Mouse (Mus musculus) cerebellum, adult 2 months (tissue): ENCODE data around the gene Itpr1. TPM values are rescaled to one million over a fixed set of nuclear protein-coding genes. Genes with fewer than 3 reads are reported as not detected.

Source experiments
- DNase-seq, 2 experiments: peaks; one replicate each; pipeline ENCODE4 v3.0.0; 2021
- H3K27ac ChIP-seq: fragments of 200-500 bp; 2 replicates; pipeline ENCODE4 v1.5.1; 2012; ENCODE audit warnings: low read length, control low read depth, inconsistent platforms; ENCODE audit not compliant: insufficient read depth
- H3K27me3 ChIP-seq: fragments of 200-500 bp; 2 replicates; pipeline ENCODE4 v1.6.1; 2012; ENCODE audit warnings: inconsistent platforms, mild to moderate bottlenecking, low read length, moderate library complexity; ENCODE audit not compliant: control insufficient read depth, insufficient read depth
- H3K4me1 ChIP-seq: fragments of 200-500 bp; 2 replicates; pipeline ENCODE4 v1.6.1; 2011; ENCODE audit warnings: low read length; ENCODE audit not compliant: control insufficient read depth, insufficient read depth
- H3K4me3 ChIP-seq: fragments of 200-500 bp; replicated peaks from 2 replicates; pipeline ENCODE3; 2011; ENCODE audit warnings: mild to moderate bottlenecking, low read depth, low read length, control low read depth; ENCODE audit not compliant: insufficient read depth
- CTCF ChIP-seq: fragments of 200-500 bp; IDR thresholded peaks from 2 replicates; pipeline ENCODE4 v1.5.1; 2011; ENCODE audit warnings: low read depth, mild to moderate bottlenecking, control low read depth, low read length, moderate library complexity, borderline replicate concordance; ENCODE audit not compliant: insufficient read depth
- POLR2A ChIP-seq: fragments of 200-500 bp; IDR thresholded peaks from 2 replicates; pipeline ENCODE4 v1.6.1; 2011; ENCODE audit warnings: low read length, control low read depth, borderline replicate concordance; ENCODE audit not compliant: insufficient read depth
- WGBS: fragments of 180-500 bp; shearing (Covaris S2); methylation state at CpG from one replicate; pipeline ENCODE4 v1.1.7; 2018; 5-methylcytosine and 5-hydroxymethylcytosine counted together
- polyA plus RNA-seq: library from polyadenylated mRNA; depleted of rRNA; stranded (reverse); fragments of >200 nt; gene quantifications from 2 replicates; pipeline ENCODE4 v1.2.3, GENCODE M21; 2012

The Itpr1 gene
- polyA plus RNA-seq, 1 experiment: 529 TPM

DNA sequence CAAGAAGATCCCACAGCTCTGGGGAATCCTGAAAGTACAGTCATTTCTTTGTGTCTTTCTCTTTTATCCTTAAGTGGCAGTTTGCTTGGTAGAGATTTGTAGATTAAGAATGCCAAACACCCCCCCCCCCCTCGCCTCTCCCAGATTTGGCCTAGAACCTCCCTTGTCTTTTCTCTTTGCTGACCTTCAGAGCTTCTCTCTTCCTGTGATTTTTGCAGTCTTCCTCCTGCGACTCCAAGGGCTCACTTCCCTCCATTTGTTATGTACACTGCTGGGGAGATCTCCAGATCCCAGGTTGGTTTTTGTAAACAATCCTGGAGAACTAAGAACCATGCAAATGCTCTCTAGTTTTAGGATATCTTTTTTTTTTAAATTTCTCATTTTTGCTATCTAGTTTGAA, 45.7 kb downstream of the Itpr1 start:
- 70% methylated on average over 2 of the region's 2 CpGs for WGBS

DNA sequence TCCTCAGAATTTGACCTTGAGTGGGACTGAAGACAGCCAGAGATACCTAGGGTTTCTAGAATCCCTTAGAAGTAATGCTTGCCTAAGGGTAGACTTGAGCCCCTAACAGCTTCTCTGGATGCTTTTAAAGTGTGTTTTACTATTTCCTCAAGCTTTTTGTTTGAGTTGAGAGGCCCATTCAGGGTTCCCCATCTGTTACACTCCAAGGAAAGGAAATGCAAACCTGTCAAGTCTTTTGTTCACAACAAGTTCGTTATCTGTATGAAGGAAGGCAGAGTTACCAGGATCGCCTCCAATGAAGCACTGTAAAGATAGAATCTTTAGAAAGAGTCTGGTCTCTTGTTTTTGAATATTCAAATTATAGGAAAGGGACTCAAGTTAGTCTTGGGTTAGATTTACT, 46.8 kb downstream of the Itpr1 start:
- TF ChIP-seq CTCF (no peak), POLR2A (no peak)
- no peaks in the 10 kb centered on the region for H3K27me3 ChIP-seq
- WGBS: 64% methylated on average over 2 of the region's 2 CpGs

More for the DNA sequence above, 45.7 kb downstream of the Itpr1 start:
- Histone ChIP-seq H3K27me3 (no peaks in the 10 kb centered on the region), H3K27ac (no peak overlapping the region), H3K4me3 (no peak overlapping the region), H3K4me1 (no peaks in the 10 kb centered on the region)
- DNase-seq: no peak
- no peak for TF ChIP-seq CTCF
- TF ChIP-seq POLR2A: no peak

DNA sequence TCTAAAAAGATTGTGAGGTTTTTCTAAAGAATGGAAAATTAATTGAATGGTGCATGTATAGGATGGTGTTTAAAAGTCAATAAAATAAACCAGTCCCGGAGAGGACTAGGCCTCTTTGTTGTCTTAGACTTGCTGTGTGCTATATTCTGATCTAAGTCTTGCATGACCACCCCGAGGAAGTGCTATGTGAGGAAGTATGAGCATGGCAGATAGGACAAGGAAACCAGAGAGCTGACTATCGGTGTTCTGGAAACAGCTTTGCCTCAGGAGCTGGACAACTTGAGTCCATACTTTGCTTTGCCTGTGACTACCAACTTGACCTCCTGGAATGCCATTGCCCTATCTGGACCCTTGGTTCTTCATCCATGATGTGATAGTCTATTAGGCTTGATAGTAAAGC, 48.6 kb downstream of the Itpr1 start:
- Histone ChIP-seq H3K27ac (no peak overlapping the region), H3K4me1 (no peaks in the 10 kb centered on the region), H3K27me3 (no peaks in the 10 kb centered on the region), H3K4me3 (no peak overlapping the region)
- no peak for TF ChIP-seq CTCF
- no peak for TF ChIP-seq POLR2A
- no peak for DNase-seq
- WGBS: 95% methylated on average over 3 of the region's 3 CpGs

More for the DNA sequence above, 46.8 kb downstream of the Itpr1 start:
- Histone ChIP-seq H3K4me3 (no peak overlapping the region), H3K27ac (no peak overlapping the region), H3K4me1 (no peaks in the 10 kb centered on the region)
- DNase-seq: no peak

DNA sequence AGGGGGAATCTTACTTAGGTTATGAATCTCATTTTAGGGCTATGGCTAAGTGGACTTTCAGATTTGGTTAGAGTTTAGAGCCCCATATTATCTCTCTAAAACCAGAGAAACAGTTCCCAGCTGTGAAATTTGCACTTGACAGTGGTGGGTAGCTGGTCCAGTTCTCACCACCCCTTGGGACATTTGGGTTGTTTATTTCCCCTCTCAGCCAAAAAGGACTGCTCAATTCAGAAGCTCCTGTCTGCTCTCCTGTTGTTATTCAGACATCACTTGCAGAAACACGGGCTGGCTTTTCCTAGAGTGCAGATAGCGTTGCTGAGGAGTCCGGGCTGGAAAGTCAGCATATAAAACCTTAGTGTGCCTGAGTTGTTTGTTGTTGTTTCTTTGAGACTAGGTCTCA, 51.3 kb downstream of the Itpr1 start:
- Histone ChIP-seq H3K27me3 (no peaks in the 10 kb centered on the region), H3K4me3 (no peak overlapping the region), H3K4me1 (no peaks in the 10 kb centered on the region), H3K27ac (no peak overlapping the region)
- no peak for DNase-seq
- 62% methylated on average over 3 of the region's 3 CpGs for WGBS
- TF ChIP-seq CTCF (no peak), POLR2A (no peak)

DNA sequence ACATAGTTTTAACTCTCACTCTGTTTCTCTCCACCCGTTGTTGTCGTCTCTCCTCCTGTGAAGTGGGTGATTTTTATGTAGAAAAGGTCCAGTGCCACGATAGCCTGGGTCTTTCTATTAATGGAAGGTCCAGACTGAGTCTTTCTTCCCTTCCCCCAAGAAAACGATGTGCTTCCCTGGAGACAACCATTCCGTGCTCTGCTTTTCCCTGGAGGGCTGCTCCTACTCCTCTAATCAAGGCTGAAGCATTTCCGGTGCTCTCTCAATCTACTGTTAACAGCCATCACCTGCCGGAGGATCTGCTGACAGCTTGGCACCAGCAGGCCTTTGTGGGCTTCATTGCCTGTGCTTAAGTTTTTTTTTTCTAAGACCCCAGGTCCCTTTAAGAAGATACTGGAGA, 60.6 kb downstream of the Itpr1 start:
- 78% methylated on average over 7 of the region's 7 CpGs for WGBS
- H3K4me3 ChIP-seq: no peak overlapping the region
- H3K4me1 ChIP-seq: peaks cover 7% of the 10 kb centered on the region
- no peak for DNase-seq
- no peaks in the 10 kb centered on the region for H3K27me3 ChIP-seq
- no peak for TF ChIP-seq POLR2A
- no peak for TF ChIP-seq CTCF
- no peak overlapping the region for H3K27ac ChIP-seq

DNA sequence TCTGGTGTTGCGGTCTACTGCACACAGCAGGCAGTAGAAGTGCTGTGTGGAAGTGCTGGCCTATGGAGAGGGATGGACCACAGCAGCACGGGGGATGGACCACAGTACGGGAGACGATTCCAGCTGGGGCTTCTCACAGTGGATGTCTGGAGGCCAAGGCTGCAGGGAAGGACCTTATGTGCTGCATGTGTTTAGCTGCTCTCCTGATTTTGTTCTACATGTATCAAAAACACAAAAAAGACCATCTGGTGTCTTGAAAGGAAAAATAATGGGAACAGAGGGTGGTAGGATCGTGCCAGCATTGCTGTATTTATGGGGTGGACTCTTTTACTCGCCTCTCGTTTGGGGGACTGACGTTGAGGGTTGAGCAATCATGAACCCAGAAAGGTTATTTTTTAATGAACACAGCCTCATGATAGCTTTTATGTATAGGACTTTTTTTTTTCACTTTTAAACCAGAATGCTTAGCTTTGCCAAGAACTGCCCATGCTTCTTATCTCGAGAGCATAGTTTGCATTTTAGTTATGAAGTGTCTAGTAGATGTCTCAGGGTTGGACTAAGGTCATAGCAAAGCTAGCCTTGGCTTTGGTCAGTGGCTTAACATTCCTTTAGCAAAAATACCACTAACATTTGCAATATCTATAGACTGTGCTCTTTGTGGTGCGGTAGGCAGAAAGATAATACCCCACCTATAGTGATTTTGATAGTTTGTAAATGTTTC, 61.6 kb downstream of the Itpr1 start:
- WGBS: 22% methylated on average over 10 of the region's 10 CpGs
- peaks cover 7% of the 10 kb centered on the region for H3K4me1 ChIP-seq
- TF ChIP-seq CTCF: no peak
- no peak for TF ChIP-seq POLR2A
- no peak overlapping the region for H3K27ac ChIP-seq
- DNase-seq: peak in 1 of 2 experiments; percentile 14
- H3K4me3 ChIP-seq: no peak overlapping the region
- H3K27me3 ChIP-seq: no peaks in the 10 kb centered on the region

DNA sequence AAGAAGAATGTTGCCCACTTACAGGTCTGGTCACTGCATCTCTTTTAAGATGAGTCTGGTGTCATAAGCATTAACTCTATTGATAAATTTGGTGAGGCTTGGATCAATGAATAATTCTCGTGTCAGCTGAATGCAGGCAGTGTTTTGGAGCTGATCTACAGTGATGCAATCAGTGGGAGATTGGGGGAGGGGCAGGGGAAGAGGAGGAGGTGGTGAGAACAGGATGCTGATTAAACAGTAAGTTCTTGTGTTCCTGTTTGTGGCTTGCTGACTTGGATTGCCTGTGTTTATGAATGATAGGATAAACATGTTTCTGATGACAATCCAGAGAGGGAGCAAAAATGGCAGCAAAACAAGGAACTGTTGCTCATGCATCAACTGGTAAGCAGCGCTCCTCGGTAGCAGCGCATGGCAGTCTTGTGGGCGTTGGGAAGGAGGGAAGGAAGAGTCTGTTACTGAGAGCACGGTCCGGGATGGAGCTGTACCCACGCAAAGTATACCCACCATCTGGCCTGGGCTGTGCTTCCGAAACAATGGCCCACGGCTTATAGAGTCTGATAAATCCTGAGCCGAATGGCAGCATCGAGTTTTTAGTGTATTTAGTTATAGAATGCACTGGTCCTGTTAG, 64.1 kb downstream of the Itpr1 start:
- DNase-seq: no peak
- 80% methylated on average over 12 of the region's 12 CpGs for WGBS
- no peak for TF ChIP-seq POLR2A
- no peak for TF ChIP-seq CTCF
- peaks cover 7% of the 10 kb centered on the region for H3K4me1 ChIP-seq
- H3K4me3 ChIP-seq: no peak overlapping the region
- H3K27me3 ChIP-seq: no peaks in the 10 kb centered on the region
- no peak overlapping the region for H3K27ac ChIP-seq

DNA sequence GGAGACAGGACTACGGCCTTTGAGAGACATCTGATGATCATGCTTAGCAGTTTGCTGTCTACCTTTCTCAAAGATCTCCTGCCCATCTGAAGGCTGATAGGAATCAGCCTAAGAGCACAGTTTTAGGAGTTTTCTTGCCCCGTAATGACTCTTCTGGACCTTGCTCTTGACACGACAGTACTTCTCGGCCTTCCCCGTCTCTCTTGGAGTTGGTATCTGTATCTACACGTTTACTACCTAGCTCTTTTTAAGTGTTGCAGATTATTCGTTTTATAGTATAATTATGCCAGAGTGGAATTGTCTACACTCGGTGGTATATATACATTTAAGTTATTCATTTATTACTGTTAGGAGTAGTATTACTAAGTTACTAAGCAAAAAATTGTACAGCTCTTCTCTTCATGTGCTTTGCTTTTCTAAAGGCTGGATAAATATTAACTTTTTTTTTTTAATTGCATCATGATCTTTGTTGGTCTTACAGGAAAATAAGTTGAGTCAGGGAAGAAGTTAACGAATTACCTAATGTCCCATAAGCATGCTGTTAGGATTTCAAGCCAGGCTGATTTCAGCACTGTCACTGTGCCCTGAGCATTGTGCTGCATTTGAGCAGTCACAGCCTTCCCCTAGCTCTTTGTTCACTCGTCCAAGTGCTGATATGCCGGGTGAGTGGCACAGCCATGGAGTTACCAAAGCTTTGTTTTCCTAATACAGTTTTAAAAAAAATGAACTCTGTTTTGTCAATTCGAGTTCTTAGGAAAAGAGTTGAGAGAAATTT, 64.9 kb downstream of the Itpr1 start:
- TF ChIP-seq CTCF: no peak
- no peak for TF ChIP-seq POLR2A
- no peak for DNase-seq
- H3K4me3 ChIP-seq: no peak overlapping the region
- H3K27ac ChIP-seq: no peak overlapping the region
- H3K27me3 ChIP-seq: no peaks in the 10 kb centered on the region
- WGBS: 88% methylated on average over 12 of the region's 12 CpGs
- H3K4me1 ChIP-seq: peaks cover 12% of the 10 kb centered on the region
